Mouse (Mus musculus) ES-Bruce4 (cell line): ENCODE results near the gene Nfatc2ip. TPM values are rescaled to one million over a fixed set of nuclear protein-coding genes. Genes with fewer than 3 reads are reported as not detected.

ENCODE experiments used
- H3K27ac ChIP-seq: 2 replicates; pipeline ENCODE4 v1.5.1; 2012; ENCODE audit warnings: low read length, inconsistent platforms; ENCODE audit not compliant: insufficient read depth
- H3K27me3 ChIP-seq: 2 replicates; pipeline ENCODE4 v1.6.1; 2012; ENCODE audit warnings: mild to moderate bottlenecking, low read length, inconsistent platforms; ENCODE audit not compliant: control insufficient read depth, poor library complexity, insufficient read depth, severe bottlenecking
- H3K36me3 ChIP-seq: 2 replicates; pipeline ENCODE4 v1.6.1; 2012; ENCODE audit warnings: inconsistent platforms, mild to moderate bottlenecking, low read length, moderate library complexity; ENCODE audit not compliant: control insufficient read depth, poor library complexity, insufficient read depth, severe bottlenecking
- H3K4me1 ChIP-seq: one replicate; pipeline ENCODE4 v1.8.1; 2011; ENCODE audit warnings: low read length; ENCODE audit not compliant: control insufficient read depth, insufficient read depth
- H3K4me3 ChIP-seq: 2 replicates; pipeline ENCODE4 v1.5.1; 2011; ENCODE audit warnings: low read depth, mild to moderate bottlenecking, low read length
- H3K9ac ChIP-seq: 2 replicates; pipeline ENCODE4 v1.6.1; 2012; ENCODE audit warnings: low read depth, mild to moderate bottlenecking, inconsistent platforms; ENCODE audit not compliant: poor library complexity, severe bottlenecking
- H3K9me3 ChIP-seq: replicated peaks from 2 replicates; pipeline ENCODE4 v1.6.1; 2012; ENCODE audit warnings: mild to moderate bottlenecking, low read length, inconsistent platforms; ENCODE audit not compliant: control insufficient read depth, poor library complexity, insufficient read depth, severe bottlenecking
- CTCF ChIP-seq: IDR thresholded peaks from one replicate; pipeline ENCODE4 v1.8.1; 2011; ENCODE audit warnings: low read depth, low read length
- EP300 ChIP-seq: IDR thresholded peaks from 2 replicates; pipeline ENCODE4 v1.6.1; 2011; ENCODE audit warnings: low read depth, low read length; ENCODE audit not compliant: insufficient read depth
- POLR2A ChIP-seq: IDR thresholded peaks from one replicate; pipeline ENCODE4 v1.8.1; 2011; ENCODE audit warnings: low read length; ENCODE audit not compliant: insufficient read depth
- polyA plus RNA-seq: library from polyadenylated mRNA; stranded (reverse); fragments of >200 nt; gene quantifications from 2 replicates; pipeline ENCODE4 v1.2.4, GENCODE M21; 2011; ENCODE audit warnings: low read depth; ENCODE audit not compliant: missing spikeins, insufficient read depth, insufficient read length

Nfatc2ip gene
- polyA plus RNA-seq, 1 experiment: 78.6 TPM

GRCm38 (mm10) chr7:126340206-126340618 is 56.3 kb downstream of the Nfatc2ip start:
- no peaks in the 10 kb centered on the region for H3K36me3 ChIP-seq
- H3K4me1 ChIP-seq: peaks cover 9% of the 10 kb centered on the region
- H3K27me3 ChIP-seq: no peaks in the 10 kb centered on the region
- H3K9ac ChIP-seq: no peak overlapping the region
- H3K4me3 ChIP-seq: no peak overlapping the region
- no peak overlapping the region for H3K27ac ChIP-seq
- no peak for TF ChIP-seq POLR2A
- no peak for TF ChIP-seq CTCF
- TF ChIP-seq EP300: no peak
- no peaks in the 10 kb centered on the region for H3K9me3 ChIP-seq

GRCm38 (mm10) chr7:126339521-126339971 is 57.0 kb downstream of the Nfatc2ip start:
- H3K27me3 ChIP-seq: no peaks in the 10 kb centered on the region
- no peak for TF ChIP-seq POLR2A
- no peak for TF ChIP-seq EP300
- TF ChIP-seq CTCF: no peak
- H3K9ac ChIP-seq: no peak overlapping the region
- H3K4me3 ChIP-seq: no peak overlapping the region
- no peaks in the 10 kb centered on the region for H3K36me3 ChIP-seq
- peak overlapping the region; percentile 27 for H3K27ac ChIP-seq
- H3K4me1 ChIP-seq: peaks cover 9% of the 10 kb centered on the region
- H3K9me3 ChIP-seq: no peaks in the 10 kb centered on the region

- Histone ChIP-seq H3K9ac (no peak overlapping the region), H3K27ac (peak overlapping the region; percentile 31), H3K4me3 (no peak overlapping the region), H3K4me1 (peaks cover 8% of the 10 kb centered on the region), H3K36me3 (no peaks in the 10 kb centered on the region), H3K27me3 (no peaks in the 10 kb centered on the region), H3K9me3 (no peaks in the 10 kb centered on the region)
- TF ChIP-seq CTCF (no peak), EP300 (0 out of 2 replicates have a peak, but pooled peaks have one; percentile 38)
Observed at GRCm38 (mm10) chr7:126338906-126339305, 57.6 kb downstream of the Nfatc2ip start.

- Histone ChIP-seq H3K36me3 (no peaks in the 10 kb centered on the region), H3K4me3 (no peak overlapping the region), H3K27ac (no peak overlapping the region), H3K27me3 (no peaks in the 10 kb centered on the region), H3K9me3 (no peaks in the 10 kb centered on the region), H3K4me1 (peaks cover 5% of the 10 kb centered on the region), H3K9ac (no peak overlapping the region)
- TF ChIP-seq EP300: no peak
- peak; percentile 41 for TF ChIP-seq CTCF
- no peak for TF ChIP-seq POLR2A
Observed at GRCm38 (mm10) chr7:126335556-126335955, 61.0 kb downstream of the Nfatc2ip start.

Other genes starting within 250 kb of the Nfatc2ip start
- gene Xpo6, start 196.2 kb downstream of the Nfatc2ip start, polyA plus RNA-seq: 126 and 136 TPM in 2 replicates
- 24.7 TPM in 2 replicates for gene Sbk1, start 124.1 kb downstream of the Nfatc2ip start, polyA plus RNA-seq
- 3.0 and 4.2 TPM in 2 replicates for gene Lat, start 27.2 kb downstream of the Nfatc2ip start, polyA plus RNA-seq
- gene Spns1, start 19.3 kb downstream of the Nfatc2ip start, polyA plus RNA-seq: 52.3 and 62.0 TPM in 2 replicates
- not detected in 2 replicates for gene Cd19, start 18.2 kb upstream of the Nfatc2ip start, polyA plus RNA-seq
- gene Rabep2, start 32.0 kb upstream of the Nfatc2ip start, polyA plus RNA-seq: 18.5 and 19.7 TPM in 2 replicates
- gene Atp2a1, start 66.4 kb upstream of the Nfatc2ip start, polyA plus RNA-seq: 0.40 and 0.53 TPM in 2 replicates
- 41.8 and 43.8 TPM in 2 replicates for gene Sh2b1, start 78.7 kb upstream of the Nfatc2ip start, polyA plus RNA-seq
- 100 and 102 TPM in 2 replicates for gene Tufm, start 90.6 kb upstream of the Nfatc2ip start, polyA plus RNA-seq
- gene Atxn2l, start 106.7 kb upstream of the Nfatc2ip start, polyA plus RNA-seq: 160 and 172 TPM in 2 replicates
- gene Eif3c, start 169.7 kb upstream of the Nfatc2ip start, polyA plus RNA-seq: 348 and 363 TPM in 2 replicates
- 2.0 and 2.4 TPM in 2 replicates for gene Apobr, start 188.2 kb upstream of the Nfatc2ip start, polyA plus RNA-seq
- gene Cln3, start 189.1 kb upstream of the Nfatc2ip start, polyA plus RNA-seq: 44.9 and 52.5 TPM in 2 replicates
- gene Il27, start 198.2 kb upstream of the Nfatc2ip start, polyA plus RNA-seq: not detected in 2 replicates
- 13.6 and 14.1 TPM in 2 replicates for gene Nupr1, start 234.1 kb upstream of the Nfatc2ip start, polyA plus RNA-seq